Comparison of ENCODE assay signal across 20 mouse cellular contexts in genomic region chr3:84593274-84593673, GRCm38 (mm10). TPM values are rescaled to one million over a fixed set of nuclear protein-coding genes. Genes with fewer than 3 reads are reported as not detected.
"Had no signal": no experiment of that assay in that cellular context is flagged by ENCODE, and none has a peak within 500 bp of the region (broad histone marks: within the 10 kb centered on the region; RNA-seq: fewer than 3 reads in every experiment).

TSS of gene Tigd4 (plus strand) at chr3:84593574.

- H3K9ac ChIP-seq: kidney, embryonic 15.5 days had no signal

- H3K27ac ChIP-seq: kidney, embryonic 15.5 days; left cerebral cortex, adult 2 months; liver, embryonic 13.5 days had no signal

- DNase-seq: kidney, postnatal 10 days; kidney, postnatal 36 days; layer of hippocampus, postnatal 36 days; liver, embryonic 13.5 days; lung, adult 2 months; lung, postnatal 14 days; lung, postnatal 4 days; midbrain, embryonic 14.5 days; thymus, adult 18-20 months; thymus, postnatal 36 days had no signal

- H3K9me3 ChIP-seq: kidney, embryonic 15.5 days; liver, embryonic 13.5 days had no signal

- H3K36me3 ChIP-seq: kidney, embryonic 15.5 days; liver, embryonic 13.5 days had no signal

RNA-seq across cellular contexts. Expression of gene Tigd4, which starts in this region (rescaled TPM):
- total RNA-seq: layer of hippocampus, adult 8-10 months; layer of hippocampus, postnatal 36 days; left cerebral cortex, adult 2 months; liver, adult 2 months; megakaryocyte progenitor cell, adult 5-6 weeks; megakaryocyte-erythroid progenitor cell, adult 5-6 weeks; midbrain, postnatal 0 days had no signal
- polyA plus RNA-seq: limb, embryonic 11.5 days; liver, adult 2 months; midbrain, embryonic 11.5 days; midbrain, embryonic 14.5 days; midbrain, postnatal 0 days; neural tube, embryonic 14.5 days had no signal
